Mouse (Mus musculus): ENCODE measurements around the gene Pla2g7. TPM values are rescaled to one million over a fixed set of nuclear protein-coding genes. Genes with fewer than 3 reads are reported as not detected.

Pla2g7 gene
- polyA plus RNA-seq, 1 experiment from 2014 or later = 12.7 TPM

- H3K27me3 ChIP-seq (replicated peaks) = no peaks in the 10 kb centered on the region
- no peaks in the 10 kb centered on the region for H3K4me1 ChIP-seq (replicated peaks)
- H3K27ac ChIP-seq = no peak overlapping the region
- no peak for ATAC-seq
- WGBS = 88% methylated on average over 6 of the region's 6 CpGs
- H3K9me3 ChIP-seq = no peaks in the 10 kb centered on the region
- no peak overlapping the region for H3K4me3 ChIP-seq (replicated peaks)
- H3K4me2 ChIP-seq (replicated peaks) = no peak overlapping the region
- no peak overlapping the region for H3K9ac ChIP-seq
- H3K36me3 ChIP-seq = no peaks in the 10 kb centered on the region
Measured at GRCm38 (mm10) chr17:43589750-43590149, 21.9 kb downstream of the Pla2g7 start.

GRCm38 (mm10) chr17:43590531-43590930, 22.6 kb downstream of the Pla2g7 start:
- H3K36me3 ChIP-seq = no peaks in the 10 kb centered on the region
- no peak for ATAC-seq
- no peaks in the 10 kb centered on the region for H3K9me3 ChIP-seq
- no peak overlapping the region for H3K9ac ChIP-seq
- H3K4me3 ChIP-seq (replicated peaks) = no peak overlapping the region
- no peaks in the 10 kb centered on the region for H3K4me1 ChIP-seq (replicated peaks)
- H3K27ac ChIP-seq = no peak overlapping the region
- no peak overlapping the region for H3K4me2 ChIP-seq (replicated peaks)
- H3K27me3 ChIP-seq (replicated peaks) = no peaks in the 10 kb centered on the region
- WGBS = 85% methylated on average over 5 of the region's 5 CpGs

- Histone ChIP-seq H3K27ac (no peak overlapping the region), H3K27me3 (replicated peaks) (no peaks in the 10 kb centered on the region), H3K4me1 (replicated peaks) (no peaks in the 10 kb centered on the region), H3K4me3 (replicated peaks) (no peak overlapping the region), H3K4me2 (replicated peaks) (no peak overlapping the region), H3K9me3 (no peaks in the 10 kb centered on the region), H3K36me3 (no peaks in the 10 kb centered on the region), H3K9ac (no peak overlapping the region)
- no peak for ATAC-seq
- 67% methylated on average over 21 of the region's 21 CpGs for WGBS
Measured at GRCm38 (mm10) chr17:43592296-43593291, 24.7 kb downstream of the Pla2g7 start.

DNA sequence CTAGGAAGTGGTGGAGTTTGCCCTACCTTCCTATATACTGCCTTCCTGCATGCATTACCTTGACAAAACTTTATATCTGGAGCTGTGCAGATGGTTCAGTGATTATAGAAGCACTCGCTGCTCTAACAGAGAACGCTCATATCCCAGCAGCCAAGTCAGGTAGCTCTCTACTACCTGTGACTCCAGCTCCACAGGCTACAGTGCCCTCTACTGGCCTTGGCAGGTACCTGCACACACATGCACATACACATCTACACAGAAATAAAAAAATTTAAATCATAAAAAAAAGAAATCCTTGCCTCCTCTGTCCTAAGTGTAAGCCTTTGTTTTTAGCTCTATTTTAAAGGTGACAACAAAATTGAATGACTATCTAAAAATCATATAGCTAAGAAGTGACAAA, 29.8 kb downstream of the Pla2g7 start:
- Histone ChIP-seq H3K9me3 (no peaks in the 10 kb centered on the region), H3K4me2 (replicated peaks) (no peak overlapping the region), H3K4me1 (replicated peaks) (no peaks in the 10 kb centered on the region), H3K36me3 (no peaks in the 10 kb centered on the region), H3K4me3 (replicated peaks) (no peak overlapping the region), H3K27me3 (replicated peaks) (no peaks in the 10 kb centered on the region), H3K27ac (no peak overlapping the region), H3K9ac (no peak overlapping the region)
- no peak for ATAC-seq
- WGBS = 92% methylated on average over 2 of the region's 2 CpGs

DNA sequence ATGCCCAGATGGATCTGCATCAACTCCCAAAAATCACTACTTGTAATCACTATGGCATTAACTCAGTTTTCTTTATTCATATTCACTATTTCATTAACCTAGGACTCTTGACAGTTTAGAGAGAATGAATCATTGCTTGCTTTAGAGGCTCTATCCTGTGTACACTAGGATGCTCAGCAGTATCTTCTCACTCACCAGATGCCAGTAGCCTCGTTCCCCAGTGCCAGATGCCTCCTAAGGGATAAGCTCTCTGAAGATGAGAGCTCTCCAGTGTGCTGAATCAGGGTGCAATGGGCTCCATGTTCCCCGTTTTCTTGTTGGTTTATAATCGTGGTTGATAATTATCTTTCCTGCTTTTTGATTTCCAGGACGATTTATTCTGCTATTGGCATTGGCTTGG, 30.8 kb downstream of the Pla2g7 start:
- Histone ChIP-seq H3K4me2 (replicated peaks) (no peak overlapping the region), H3K4me1 (replicated peaks) (no peaks in the 10 kb centered on the region), H3K27ac (no peak overlapping the region), H3K9me3 (no peaks in the 10 kb centered on the region), H3K27me3 (replicated peaks) (no peaks in the 10 kb centered on the region), H3K9ac (no peak overlapping the region), H3K36me3 (no peaks in the 10 kb centered on the region), H3K4me3 (replicated peaks) (no peak overlapping the region)
- no peak for ATAC-seq
- WGBS = 57% methylated on average over 4 of the region's 4 CpGs

DNA sequence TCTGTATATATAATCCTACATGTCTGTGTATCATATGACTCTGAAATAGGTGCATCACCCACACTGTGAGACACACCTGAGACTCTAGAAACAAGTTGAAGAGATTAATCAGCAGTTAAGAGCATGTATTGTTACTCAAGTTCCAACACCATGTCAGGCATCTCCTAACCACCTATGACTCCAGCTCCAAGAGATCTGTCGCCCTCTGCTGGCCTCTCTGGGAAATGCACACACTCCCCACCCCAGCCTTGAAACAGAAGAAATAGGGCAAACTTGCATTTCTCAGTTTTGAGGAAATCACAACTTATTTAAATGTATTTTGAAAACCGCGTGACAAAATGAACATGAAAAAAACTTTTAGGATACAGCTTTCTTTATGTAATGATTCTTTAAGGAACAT, 38.8 kb downstream of the Pla2g7 start:
- Histone ChIP-seq H3K36me3 (no peaks in the 10 kb centered on the region), H3K4me2 (replicated peaks) (no peak overlapping the region), H3K4me1 (replicated peaks) (no peaks in the 10 kb centered on the region), H3K9ac (no peak overlapping the region), H3K27me3 (replicated peaks) (no peaks in the 10 kb centered on the region), H3K4me3 (replicated peaks) (no peak overlapping the region), H3K27ac (no peak overlapping the region), H3K9me3 (no peaks in the 10 kb centered on the region)
- 21% methylated on average over 3 of the region's 3 CpGs for WGBS
- ATAC-seq = peak; percentile 10; the same call in 1 of the 2 replicates

DNA sequence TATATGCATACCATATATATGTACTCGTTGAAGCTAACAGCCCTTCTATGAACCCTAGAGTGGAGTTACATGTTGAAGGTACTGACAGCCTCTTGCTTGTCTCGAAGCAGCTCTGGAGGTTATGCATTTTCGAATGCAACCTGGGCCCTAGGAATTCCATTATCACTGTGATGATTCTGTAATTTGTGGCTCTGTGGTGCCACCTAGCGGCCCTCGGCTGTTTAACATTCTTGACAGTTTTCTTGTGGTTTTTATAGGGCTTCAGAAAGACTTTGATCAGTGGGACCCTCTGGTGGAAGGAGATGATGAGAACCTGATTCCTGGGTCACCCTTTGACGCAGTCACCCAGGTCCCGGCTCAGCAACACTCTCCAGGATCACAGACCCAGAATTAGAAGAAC, 43.7 kb downstream of the Pla2g7 start:
- 19% methylated on average over 7 of the region's 7 CpGs for WGBS
- no peak overlapping the region for H3K4me3 ChIP-seq (replicated peaks)
- no peak overlapping the region for H3K27ac ChIP-seq
- no peak overlapping the region for H3K9ac ChIP-seq
- H3K4me2 ChIP-seq (replicated peaks) = no peak overlapping the region
- H3K4me1 ChIP-seq (replicated peaks) = no peaks in the 10 kb centered on the region
- H3K9me3 ChIP-seq = no peaks in the 10 kb centered on the region
- peak; percentile 12; the same call in 1 of the 2 replicates for ATAC-seq
- no peaks in the 10 kb centered on the region for H3K36me3 ChIP-seq
- H3K27me3 ChIP-seq (replicated peaks) = no peaks in the 10 kb centered on the region

DNA sequence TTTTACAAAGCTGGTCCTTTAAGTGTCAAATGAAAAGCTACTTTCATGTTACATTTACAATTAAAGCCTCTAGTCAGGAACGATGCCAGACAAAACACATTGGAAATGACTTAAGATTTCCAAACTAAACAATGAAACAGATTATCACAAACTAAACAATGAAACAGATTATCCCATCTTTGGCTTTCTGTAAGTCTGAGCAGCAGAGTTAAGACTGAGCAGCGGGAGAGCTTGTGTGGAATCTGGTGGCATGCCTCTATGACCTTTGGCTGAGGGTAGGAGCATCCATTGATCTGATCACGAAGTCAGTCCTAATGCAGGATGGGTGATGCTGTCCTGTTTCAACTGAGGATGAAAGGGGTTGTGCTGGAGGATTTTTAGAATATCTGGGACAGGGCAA, 44.3 kb downstream of the Pla2g7 start:
- H3K9me3 ChIP-seq = no peaks in the 10 kb centered on the region
- no peak overlapping the region for H3K9ac ChIP-seq
- no peak for ATAC-seq
- H3K27ac ChIP-seq = no peak overlapping the region
- no peak overlapping the region for H3K4me2 ChIP-seq (replicated peaks)
- no peaks in the 10 kb centered on the region for H3K27me3 ChIP-seq (replicated peaks)
- 62% methylated on average over 3 of the region's 3 CpGs for WGBS
- H3K4me1 ChIP-seq (replicated peaks) = no peaks in the 10 kb centered on the region
- H3K4me3 ChIP-seq (replicated peaks) = no peak overlapping the region
- H3K36me3 ChIP-seq = no peaks in the 10 kb centered on the region

- Histone ChIP-seq H3K9me3 (no peaks in the 10 kb centered on the region), H3K27me3 (replicated peaks) (no peaks in the 10 kb centered on the region), H3K36me3 (no peaks in the 10 kb centered on the region), H3K9ac (no peak overlapping the region), H3K4me3 (replicated peaks) (no peak overlapping the region), H3K4me2 (replicated peaks) (no peak overlapping the region), H3K27ac (no peak overlapping the region), H3K4me1 (replicated peaks) (no peaks in the 10 kb centered on the region)
- 79% methylated on average over 9 of the region's 9 CpGs for WGBS
- ATAC-seq = no peak
Measured at GRCm38 (mm10) chr17:43619156-43619555, 51.3 kb downstream of the Pla2g7 start.

DNA sequence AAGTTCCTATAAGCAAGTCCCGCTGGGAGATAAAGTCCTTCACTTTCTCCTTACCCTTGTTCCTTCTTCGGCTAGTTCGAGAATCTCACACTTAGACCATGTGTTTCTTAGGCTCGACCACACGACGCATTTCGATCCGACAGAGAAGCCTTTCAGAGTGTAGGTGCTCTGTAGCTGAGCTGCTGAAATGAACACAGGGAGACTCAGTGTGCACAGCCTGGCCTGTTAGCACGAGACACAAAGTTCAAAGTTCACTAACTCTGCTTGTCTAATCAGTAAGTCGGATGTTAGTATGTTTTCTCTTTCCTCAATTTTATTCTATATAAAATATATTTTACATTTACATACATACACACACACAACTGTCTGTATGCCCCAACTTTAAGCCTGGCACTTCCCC, 54.2 kb downstream of the Pla2g7 start:
- no peaks in the 10 kb centered on the region for H3K4me1 ChIP-seq (replicated peaks)
- peak; percentile 59; the same call in 1 of the 2 replicates for ATAC-seq
- 84% methylated on average over 10 of the region's 10 CpGs for WGBS
- H3K9me3 ChIP-seq = no peaks in the 10 kb centered on the region
- no peaks in the 10 kb centered on the region for H3K36me3 ChIP-seq
- no peak overlapping the region for H3K27ac ChIP-seq
- H3K27me3 ChIP-seq (replicated peaks) = no peaks in the 10 kb centered on the region
- no peak overlapping the region for H3K4me3 ChIP-seq (replicated peaks)
- no peak overlapping the region for H3K9ac ChIP-seq
- H3K4me2 ChIP-seq (replicated peaks) = no peak overlapping the region

DNA sequence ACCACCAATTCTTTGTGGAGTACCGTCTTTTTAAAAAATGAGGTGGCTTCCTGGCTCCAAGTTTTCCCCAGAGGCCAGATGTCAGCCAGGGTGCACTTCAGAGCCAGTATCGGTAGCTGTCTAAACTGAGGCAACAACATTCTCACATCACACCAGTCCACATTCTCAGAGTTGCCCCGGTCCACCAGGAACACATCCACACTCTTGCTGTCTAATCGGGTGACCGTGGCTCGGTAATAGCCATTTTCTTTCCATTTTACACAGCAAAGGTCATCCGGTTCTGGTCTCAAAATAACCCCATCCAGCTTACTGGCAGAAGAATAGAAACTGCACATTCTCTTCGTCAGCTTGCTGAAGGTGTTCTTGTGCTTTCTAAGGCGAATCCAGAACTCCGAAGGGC, 60.3 kb downstream of the Pla2g7 start:
- Histone ChIP-seq H3K4me2 (replicated peaks) (no peak overlapping the region), H3K27ac (no peak overlapping the region), H3K4me1 (replicated peaks) (peaks cover 11% of the 10 kb centered on the region), H3K9me3 (no peaks in the 10 kb centered on the region), H3K27me3 (replicated peaks) (peaks cover 34% of the 10 kb centered on the region), H3K4me3 (replicated peaks) (no peak overlapping the region), H3K36me3 (no peaks in the 10 kb centered on the region), H3K9ac (no peak overlapping the region)
- 92% methylated on average over 10 of the region's 10 CpGs for WGBS
- ATAC-seq = no peak

GRCm38 (mm10) chr17:43629026-43629495, 61.2 kb downstream of the Pla2g7 start:
- H3K4me1 ChIP-seq (replicated peaks) = peaks cover 11% of the 10 kb centered on the region
- WGBS = 19% methylated on average over 24 of the region's 24 CpGs
- peak; percentile 34; the same call in 1 of the 2 replicates for ATAC-seq
- H3K4me3 ChIP-seq (replicated peaks) = peak overlapping the region; percentile 41
- H3K36me3 ChIP-seq = no peaks in the 10 kb centered on the region
- H3K9me3 ChIP-seq = no peaks in the 10 kb centered on the region
- peak overlapping the region; percentile 88 for H3K4me2 ChIP-seq (replicated peaks)
- H3K27ac ChIP-seq = no peak overlapping the region
- H3K9ac ChIP-seq = no peak overlapping the region
- peaks cover 34% of the 10 kb centered on the region for H3K27me3 ChIP-seq (replicated peaks)

All from intestine, embryonic 15.5 days (tissue).